Mouse (Mus musculus) MEL (cell line): ENCODE measurements at regions not wholly inside any gene's neighbourhood (a gene's known extent, or its start where the extent isn't known, plus 50 kb on each side); places are given as distances from the start of the nearest gene placed in this dataset.

Source experiments
- DNase-seq: peaks from one replicate; pipeline ENCODE4 v3.0.0; 2011; ENCODE audit warnings: low read depth, low spot score
- H3K27ac ChIP-seq: 2 replicates; pipeline ENCODE4 v1.5.1; 2012; ENCODE audit warnings: low read depth, mild to moderate bottlenecking, control low read depth, low read length, moderate library complexity; ENCODE audit not compliant: control insufficient read depth
- H3K27me3 ChIP-seq, 2 experiments: fragments of 150-350 bp in 1 of 2; sonication (generic) in 1 of 2; 2 replicates each; pipeline ENCODE4 v1.6.1; 2012; ENCODE audit warnings: low read length in 2 of 2, mild to moderate bottlenecking in 2 of 2, improper control_type of control experiment in 1 of 2, moderate library complexity in 1 of 2; ENCODE audit not compliant: insufficient read depth in 2 of 2, control insufficient read depth in 1 of 2
- H3K36me3 ChIP-seq, 2 experiments: 2 replicates each; pipeline ENCODE4 v1.6.1; 2012 to 2014; ENCODE audit warnings: low read length in 2 of 2, improper control_type of control experiment in 1 of 2, inconsistent platforms in 1 of 2, mild to moderate bottlenecking in 1 of 2; ENCODE audit not compliant: insufficient read depth in 2 of 2, control insufficient read depth in 1 of 2
- H3K4me1 ChIP-seq, 2 experiments: fragments of 150-350 bp in 1 of 2; sonication (generic) in 1 of 2; 2 replicates each; pipeline ENCODE4 v1.6.1; 2012; ENCODE audit warnings: low read length in 2 of 2, improper control_type of control experiment in 1 of 2, mild to moderate bottlenecking in 1 of 2; ENCODE audit not compliant: insufficient read depth in 2 of 2, control insufficient read depth in 1 of 2
- H3K4me3 ChIP-seq, 2 experiments: fragments of 150-350 bp in 1 of 2; sonication (generic) in 1 of 2; 2 replicates each; pipeline ENCODE4 v1.5.1; 2012; ENCODE audit warnings: low read depth in 2 of 2, low read length in 2 of 2, mild to moderate bottlenecking in 2 of 2, moderate library complexity in 2 of 2, control low read depth in 1 of 2, improper control_type of control experiment in 1 of 2; ENCODE audit not compliant: control insufficient read depth in 1 of 2, insufficient read depth in 1 of 2
- H3K79me2 ChIP-seq: 2 replicates; pipeline ENCODE4 v1.6.1; 2012; ENCODE audit warnings: mild to moderate bottlenecking, low read length, moderate library complexity; ENCODE audit not compliant: control insufficient read depth, poor library complexity, insufficient read depth
- H3K9ac ChIP-seq: 2 replicates; pipeline ENCODE4 v1.6.1; 2012; ENCODE audit warnings: low read depth, mild to moderate bottlenecking, control low read depth, low read length, moderate library complexity; ENCODE audit not compliant: control insufficient read depth, poor library complexity, severe bottlenecking
- H3K9me3 ChIP-seq: fragments of 150-350 bp; sonication (generic); replicated peaks from 2 replicates; pipeline ENCODE4 v1.6.1; 2012; ENCODE audit warnings: mild to moderate bottlenecking, low read length, improper control_type of control experiment, moderate library complexity; ENCODE audit not compliant: insufficient read depth
- BHLHE40 ChIP-seq: IDR thresholded peaks from 2 replicates; pipeline ENCODE4 v1.6.1; 2012; ENCODE audit warnings: low read depth, mild to moderate bottlenecking, inconsistent platforms, low read length, improper control_type of control experiment, borderline replicate concordance
- CHD2 ChIP-seq: IDR thresholded peaks from 2 replicates; pipeline ENCODE4 v1.6.1; 2011; ENCODE audit warnings: low read length, improper control_type of control experiment
- CTCF ChIP-seq, 3 experiments: IDR thresholded peaks in 2 of 3; conservative IDR thresholded peaks in 1 of 3; 2 replicates each; pipeline ENCODE4 v1.5.1; 2011 to 2012; ENCODE audit warnings: low read length in 3 of 3, low read depth in 2 of 3, mild to moderate bottlenecking in 2 of 3, improper control_type of control experiment in 1 of 3, inconsistent platforms in 1 of 3, mixed read lengths in 1 of 3, moderate library complexity in 1 of 3; ENCODE audit not compliant: control insufficient read depth in 1 of 3, insufficient read depth in 1 of 3, poor library complexity in 1 of 3, severe bottlenecking in 1 of 3
- GABPA ChIP-seq: IDR thresholded peaks from 2 replicates; pipeline ENCODE4 v1.6.1; 2012; ENCODE audit warnings: low read depth, mild to moderate bottlenecking, inconsistent platforms, low read length, improper control_type of control experiment, moderate library complexity
- GATA1 ChIP-seq: IDR thresholded peaks from 2 replicates; pipeline ENCODE4 v1.6.1; 2011; ENCODE audit warnings: low read depth, low read length, improper control_type of control experiment
- JUND ChIP-seq: IDR thresholded peaks from 2 replicates; pipeline ENCODE4 v1.6.1; 2011; ENCODE audit warnings: low read depth, mild to moderate bottlenecking, improper control_type of control experiment, low read length
- KAT2A ChIP-seq: conservative IDR thresholded peaks from 2 replicates; pipeline ENCODE4 v1.6.1; 2012; ENCODE audit warnings: low read depth, low read length, improper control_type of control experiment, inconsistent platforms
- MAFK ChIP-seq: IDR thresholded peaks from 2 replicates; pipeline ENCODE4 v1.6.1; 2011; ENCODE audit warnings: low read depth, mild to moderate bottlenecking, low read length, improper control_type of control experiment, borderline replicate concordance
- MAX ChIP-seq: IDR thresholded peaks from 2 replicates; pipeline ENCODE4 v1.6.1; 2011; ENCODE audit warnings: low read length, improper control_type of control experiment
- MEF2A ChIP-seq: IDR thresholded peaks from 2 replicates; pipeline ENCODE4 v1.6.1; 2014; ENCODE audit warnings: low read depth, mild to moderate bottlenecking, inconsistent platforms, low read length, improper control_type of control experiment; ENCODE audit not compliant: poor library complexity, insufficient replicate concordance, severe bottlenecking; ENCODE audit errors: extremely low read depth
- MYB ChIP-seq: IDR thresholded peaks from 2 replicates; pipeline ENCODE4 v1.6.1; 2011; ENCODE audit warnings: mild to moderate bottlenecking, low read depth, low read length, improper control_type of control experiment
- NRF1 ChIP-seq: IDR thresholded peaks from 2 replicates; pipeline ENCODE4 v1.6.1; 2014; ENCODE audit warnings: low read depth, mild to moderate bottlenecking, inconsistent platforms, low read length, improper control_type of control experiment, moderate library complexity; ENCODE audit not compliant: poor library complexity, insufficient read depth, severe bottlenecking
- POLR2A ChIP-seq, 2 experiments: IDR thresholded peaks; 2 replicates each; pipeline ENCODE4 v1.6.1; 2011 to 2012; ENCODE audit warnings: low read length in 2 of 2, mild to moderate bottlenecking in 2 of 2, control low read depth in 1 of 2, improper control_type of control experiment in 1 of 2, low read depth in 1 of 2, moderate library complexity in 1 of 2; ENCODE audit not compliant: control insufficient read depth in 1 of 2, insufficient read depth in 1 of 2, poor library complexity in 1 of 2
- RAD21 ChIP-seq: IDR thresholded peaks from 2 replicates; pipeline ENCODE4 v1.6.1; 2011; ENCODE audit warnings: mild to moderate bottlenecking, low read depth, low read length, improper control_type of control experiment
- SMC3 ChIP-seq: IDR thresholded peaks from 2 replicates; pipeline ENCODE4 v1.6.1; 2011; ENCODE audit warnings: low read depth, low read length, improper control_type of control experiment
- TAL1 ChIP-seq: IDR thresholded peaks from 2 replicates; pipeline ENCODE4 v1.6.1; 2012; ENCODE audit warnings: mild to moderate bottlenecking, inconsistent platforms, low read length, moderate library complexity, mixed read lengths
- TCF12 ChIP-seq: IDR thresholded peaks from 2 replicates; pipeline ENCODE4 v1.6.1; 2014; ENCODE audit warnings: low read depth, mild to moderate bottlenecking, inconsistent platforms, low read length, improper control_type of control experiment, moderate library complexity
- USF1 ChIP-seq: IDR thresholded peaks from 2 replicates; pipeline ENCODE4 v1.6.1; 2014; ENCODE audit warnings: low read depth, mild to moderate bottlenecking, inconsistent platforms, low read length, improper control_type of control experiment, moderate library complexity
- ZMIZ1 ChIP-seq: IDR thresholded peaks from 2 replicates; pipeline ENCODE4 v1.6.1; 2012; ENCODE audit warnings: low read depth, mild to moderate bottlenecking, inconsistent platforms, low read length, improper control_type of control experiment, moderate library complexity

DNA sequence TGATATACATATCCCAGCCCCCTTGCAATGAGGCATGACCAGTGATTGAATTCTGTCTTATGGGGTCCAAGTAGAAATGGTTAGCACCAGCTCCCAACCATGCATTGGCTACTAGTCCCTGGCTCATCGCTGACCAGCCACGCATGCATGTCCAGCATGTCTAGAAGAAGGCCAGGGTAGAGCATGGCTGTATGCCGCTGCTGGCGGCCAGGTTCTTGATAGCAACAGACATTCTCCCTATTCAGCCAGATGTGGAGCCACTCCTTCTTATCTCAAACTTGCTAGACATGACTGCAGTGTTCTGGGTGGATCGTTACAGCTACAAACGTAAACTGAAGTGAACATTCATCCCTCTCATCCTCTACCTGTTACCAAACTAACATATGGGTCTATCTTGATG, 188.6 kb downstream of the Xxylt1 start:
- Histone ChIP-seq H3K27me3 (0 out of 4 replicates have a peak, but pooled peaks cover 0 to 3% of the 10 kb centered on the region in 2 experiments), H3K4me3 (no peak overlapping the region), H3K9me3 (no peaks in the 10 kb centered on the region), H3K79me2 (no peaks in the 10 kb centered on the region), H3K4me1 (no peaks in the 10 kb centered on the region), H3K9ac (no peak overlapping the region), H3K36me3 (no peaks in the 10 kb centered on the region), H3K27ac (no peak overlapping the region)
- DNase-seq: no peak
- TF ChIP-seq TAL1: no peak
- no peak for TF ChIP-seq MEF2A
- TF ChIP-seq GABPA: no peak
- no peak for TF ChIP-seq MAFK
- TF ChIP-seq USF1: no peak
- no peak for TF ChIP-seq MYB

DNA sequence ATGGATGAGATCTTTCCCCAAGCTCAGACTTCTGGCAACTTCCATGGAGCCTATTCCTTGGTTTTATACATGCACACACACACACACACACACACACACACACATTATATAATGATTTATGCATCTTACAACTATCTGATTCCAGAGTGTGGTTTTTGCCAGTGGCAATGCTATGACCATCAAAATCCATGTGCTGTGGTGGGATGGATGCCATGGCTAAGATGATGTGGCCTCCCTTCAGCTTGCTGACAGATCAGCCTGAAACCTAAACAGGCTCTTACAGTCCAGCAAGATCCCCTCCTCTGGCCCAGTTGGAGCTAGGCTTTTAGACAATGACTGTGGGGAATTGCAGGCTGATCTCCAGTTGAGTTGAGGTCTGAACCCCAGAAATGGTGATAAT, 187.1 kb downstream of the Xxylt1 start:
- no peaks in the 10 kb centered on the region for H3K9me3 ChIP-seq
- TF ChIP-seq RAD21 (no peak), KAT2A (no peak), TCF12 (no peak), NRF1 (no peak)
- DNase-seq: no peak
- no peak overlapping the region for H3K4me3 ChIP-seq
- H3K79me2 ChIP-seq: no peaks in the 10 kb centered on the region
- no peak overlapping the region for H3K9ac ChIP-seq
- H3K27ac ChIP-seq: no peak overlapping the region
- H3K4me1 ChIP-seq: no peaks in the 10 kb centered on the region
- H3K36me3 ChIP-seq: no peaks in the 10 kb centered on the region
- H3K27me3 ChIP-seq: peaks cover 0 to 3% of the 10 kb centered on the region in 2 experiments; a peak in 1 of 4 replicates

- Histone ChIP-seq H3K9ac (no peak overlapping the region), H3K36me3 (no peaks in the 10 kb centered on the region), H3K27me3 (peaks cover 0 to 3% of the 10 kb centered on the region in 2 experiments; a peak in 1 of 4 replicates), H3K27ac (no peak overlapping the region), H3K9me3 (no peaks in the 10 kb centered on the region), H3K4me1 (no peaks in the 10 kb centered on the region), H3K79me2 (no peaks in the 10 kb centered on the region), H3K4me3 (no peak overlapping the region)
- no peak for TF ChIP-seq GABPA
- TF ChIP-seq ZMIZ1: no peak
- no peak for TF ChIP-seq MAX
- TF ChIP-seq SMC3: no peak
- TF ChIP-seq TAL1: no peak
- TF ChIP-seq CHD2: no peak
- no peak for TF ChIP-seq POLR2A (IDR thresholded peaks at IDR 0.05; ENCODE audit: control insufficient read depth in 1 of 2, insufficient read depth in 1 of 2, low read depth in 1 of 2, low read length in 2 of 2, poor library complexity in 1 of 2)
- TF ChIP-seq BHLHE40: no peak
- no peak for TF ChIP-seq GATA1
- TF ChIP-seq USF1: no peak
- TF ChIP-seq CTCF (IDR thresholded peaks at IDR 0.05 in 2 of 3, conservative IDR thresholded peaks at IDR 0.05 in 1 of 3; ENCODE audit: control insufficient read depth in 1 of 3, insufficient read depth in 1 of 3, low read depth in 2 of 3, low read length in 3 of 3, poor library complexity in 1 of 3, severe bottlenecking in 1 of 3): no peak
- no peak for TF ChIP-seq JUND
- DNase-seq: no peak
These were observed 186.2 kb downstream of the Xxylt1 start for GRCm38 (mm10) chr16:30895021-30895420.
